Mouse (Mus musculus) ES-E14 (cell line): Measurements from ENCODE around the gene Mta1.

ENCODE experiments used
- ZC3H11A ChIP-seq: IDR thresholded peaks from 2 replicates; pipeline ENCODE4 v1.6.1; 2012; ENCODE audit warnings: low read depth, mild to moderate bottlenecking, inconsistent platforms, low read length, borderline replicate concordance
- ZNF384 ChIP-seq: IDR thresholded peaks from 2 replicates; pipeline ENCODE4 v1.6.1; 2012; ENCODE audit warnings: low read depth, low read length, inconsistent platforms

DNA sequence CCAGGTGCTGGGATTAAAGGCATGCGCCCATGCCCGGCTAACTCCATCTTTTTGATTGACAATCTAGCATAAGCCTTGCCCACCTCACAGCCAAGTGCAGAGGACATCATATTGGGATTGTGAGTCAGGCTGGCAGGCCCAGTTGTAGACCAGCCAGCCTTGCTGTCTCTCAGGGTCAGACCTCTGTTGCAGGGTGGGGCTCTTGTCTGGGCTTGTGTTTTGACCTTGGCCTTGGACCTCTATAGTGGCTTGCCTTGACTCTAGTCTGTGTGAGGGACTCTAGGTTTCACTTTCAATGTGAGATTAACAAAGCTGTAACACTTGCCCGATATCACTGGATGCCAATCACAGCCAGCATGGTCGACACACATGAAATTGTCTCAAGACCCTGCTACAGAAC, 16.1 kb downstream of the Mta1 start:
- TF ChIP-seq ZNF384, result no peak
- TF ChIP-seq ZC3H11A, result no peak
